Mouse (Mus musculus): Measurements from ENCODE around the gene Acat2. TPM values are rescaled to one million over a fixed set of nuclear protein-coding genes. Genes with fewer than 3 reads are reported as not detected.
"Not testable (repeated sequence)": the region's sequence is repeated elsewhere in the genome, so short reads cannot be mapped to it uniquely, and the experiment has no call there.

Acat2 gene
- polyA plus RNA-seq, 1 experiment from 2014 or later = 296 TPM

- 62% methylated on average over 4 of the region's 4 CpGs for WGBS
- DNase-seq (ENCODE audit: low spot score) (no peak), ATAC-seq (replicated peaks; ENCODE audit: insufficient number of reproducible peaks, low FRiP score, low TSS enrichment, low read depth) (no peak)
- H3K36me3 ChIP-seq (replicated peaks; ENCODE audit: control insufficient read depth, insufficient read depth, low read depth, low read length) = no peaks in the 10 kb centered on the region
- H3K27me3 ChIP-seq (ENCODE audit: control insufficient read depth, insufficient read depth, low read length) = no peaks in the 10 kb centered on the region
- no peaks in the 10 kb centered on the region for H3K9me3 ChIP-seq (replicated peaks; ENCODE audit: control insufficient read depth, low read length)
- H3K9ac ChIP-seq (replicated peaks; ENCODE audit: low read length) = no peak overlapping the region
- H3K27ac ChIP-seq (replicated peaks; ENCODE audit: low read depth, low read length) = no peak overlapping the region
- no peak overlapping the region for H3K4me2 ChIP-seq (ENCODE audit: low read depth, low read length)
- no peaks in the 10 kb centered on the region for H3K4me1 ChIP-seq (ENCODE audit: control insufficient read depth, insufficient read depth, low read length)
- no peak overlapping the region for H3K4me3 ChIP-seq (ENCODE audit: low read depth, low read length)
Observed at GRCm38 (mm10) chr17:12935719-12936118, 24.8 kb downstream of the Acat2 start.

DNA sequence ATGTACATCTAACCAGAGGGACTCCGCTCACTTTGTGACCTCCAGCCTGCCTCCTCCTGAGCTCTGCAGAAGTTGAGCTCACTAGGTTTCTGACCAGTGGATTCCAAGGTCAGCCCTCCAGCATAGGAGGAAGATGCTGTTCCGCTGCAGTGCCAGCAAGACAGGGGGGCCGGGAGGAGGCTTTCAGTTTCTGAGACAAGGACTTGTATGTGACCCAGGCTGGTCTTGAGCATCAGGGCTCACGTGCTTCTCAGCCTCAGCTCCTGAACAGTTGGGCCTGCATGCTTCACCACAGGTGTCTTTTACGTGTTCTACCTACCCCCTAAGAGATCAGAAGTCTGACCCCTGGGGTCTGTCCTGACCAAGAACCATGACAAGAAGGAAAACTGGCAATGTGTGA, 29.0 kb downstream of the Acat2 start:
- not testable (repeated sequence) for ATAC-seq (replicated peaks; ENCODE audit: insufficient number of reproducible peaks, low FRiP score, low TSS enrichment, low read depth); H3K9me3 ChIP-seq (replicated peaks; ENCODE audit: control insufficient read depth, low read length); DNase-seq (ENCODE audit: low spot score); H3K36me3 ChIP-seq (replicated peaks; ENCODE audit: control insufficient read depth, insufficient read depth, low read depth, low read length); H3K27ac ChIP-seq (replicated peaks; ENCODE audit: low read depth, low read length); H3K4me3 ChIP-seq (ENCODE audit: low read depth, low read length); H3K4me1 ChIP-seq (ENCODE audit: control insufficient read depth, insufficient read depth, low read length); H3K9ac ChIP-seq (replicated peaks; ENCODE audit: low read length); H3K27me3 ChIP-seq (ENCODE audit: control insufficient read depth, insufficient read depth, low read length); H3K4me2 ChIP-seq (ENCODE audit: low read depth, low read length)
- WGBS = 89% methylated on average over 5 of the region's 5 CpGs

DNA sequence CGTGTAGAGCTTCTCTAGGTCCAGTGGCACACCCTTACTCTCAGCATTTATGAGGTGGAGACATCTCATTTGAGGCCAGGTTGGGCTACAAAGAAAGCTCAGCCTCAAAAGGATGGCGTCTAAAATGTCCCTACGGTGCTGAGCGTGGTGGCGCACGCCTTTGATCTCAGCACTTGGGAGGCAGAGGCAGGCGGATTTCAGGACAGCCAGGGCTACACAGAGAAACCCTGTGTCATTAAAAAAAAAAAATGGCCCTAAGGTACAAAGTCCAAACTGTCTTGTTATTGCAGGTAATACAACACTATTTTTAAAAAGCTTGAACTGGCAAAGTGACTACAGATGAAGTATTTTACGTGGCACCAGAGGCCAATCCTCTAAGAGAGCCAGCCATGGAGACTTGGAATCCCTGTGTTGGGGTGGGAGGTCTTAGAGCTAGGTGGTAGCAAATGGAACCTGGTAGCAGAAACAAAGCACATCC, 34.8 kb downstream of the Acat2 start:
- DNase-seq (ENCODE audit: low spot score) (no peak), ATAC-seq (replicated peaks; ENCODE audit: insufficient number of reproducible peaks, low FRiP score, low TSS enrichment, low read depth) (no peak)
- no peaks in the 10 kb centered on the region for H3K27me3 ChIP-seq (ENCODE audit: control insufficient read depth, insufficient read depth, low read length)
- WGBS = 89% methylated on average over 8 of the region's 8 CpGs
- H3K4me3 ChIP-seq (ENCODE audit: low read depth, low read length) = no peak overlapping the region
- H3K4me1 ChIP-seq (ENCODE audit: control insufficient read depth, insufficient read depth, low read length) = no peaks in the 10 kb centered on the region
- no peak overlapping the region for H3K27ac ChIP-seq (replicated peaks; ENCODE audit: low read depth, low read length)
- no peak overlapping the region for H3K9ac ChIP-seq (replicated peaks; ENCODE audit: low read length)
- no peak overlapping the region for H3K4me2 ChIP-seq (ENCODE audit: low read depth, low read length)
- H3K9me3 ChIP-seq (replicated peaks; ENCODE audit: control insufficient read depth, low read length) = no peaks in the 10 kb centered on the region
- peaks cover 19% of the 10 kb centered on the region for H3K36me3 ChIP-seq (replicated peaks; ENCODE audit: control insufficient read depth, insufficient read depth, low read depth, low read length)

GRCm38 (mm10) chr17:12925001-12925400, 35.5 kb downstream of the Acat2 start:
- DNase-seq (ENCODE audit: low spot score) (no peak), ATAC-seq (replicated peaks; ENCODE audit: insufficient number of reproducible peaks, low FRiP score, low TSS enrichment, low read depth) (no peak)
- H3K9ac ChIP-seq (replicated peaks; ENCODE audit: low read length) = no peak overlapping the region
- H3K4me1 ChIP-seq (ENCODE audit: control insufficient read depth, insufficient read depth, low read length) = no peaks in the 10 kb centered on the region
- no peaks in the 10 kb centered on the region for H3K27me3 ChIP-seq (ENCODE audit: control insufficient read depth, insufficient read depth, low read length)
- H3K36me3 ChIP-seq (replicated peaks; ENCODE audit: control insufficient read depth, insufficient read depth, low read depth, low read length) = peaks cover 19% of the 10 kb centered on the region
- no peak overlapping the region for H3K4me3 ChIP-seq (ENCODE audit: low read depth, low read length)
- H3K27ac ChIP-seq (replicated peaks; ENCODE audit: low read depth, low read length) = no peak overlapping the region
- no peak overlapping the region for H3K4me2 ChIP-seq (ENCODE audit: low read depth, low read length)
- 91% methylated on average over 3 of the region's 3 CpGs for WGBS
- no peaks in the 10 kb centered on the region for H3K9me3 ChIP-seq (replicated peaks; ENCODE audit: control insufficient read depth, low read length)

DNA sequence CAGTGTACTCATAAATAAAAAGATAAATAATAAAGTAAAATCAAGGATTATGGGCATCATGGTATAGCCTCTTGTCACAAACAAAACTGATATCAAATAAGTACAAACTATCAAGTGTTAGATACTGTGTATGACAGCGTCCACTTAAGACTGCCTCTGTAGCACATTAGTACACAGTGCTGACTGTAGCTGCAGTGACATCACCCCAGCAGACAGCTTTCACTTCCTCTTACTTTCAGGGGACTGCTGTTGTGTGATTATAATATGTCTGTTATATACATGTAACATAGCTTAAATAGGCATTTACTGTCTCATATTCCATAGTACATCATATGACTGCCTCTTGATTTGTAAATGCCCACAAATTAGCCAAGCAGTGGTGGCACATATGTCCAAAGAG, 39.5 kb downstream of the Acat2 start:
- no peaks in the 10 kb centered on the region for H3K9me3 ChIP-seq (replicated peaks; ENCODE audit: control insufficient read depth, low read length)
- no peak for ATAC-seq (replicated peaks; ENCODE audit: insufficient number of reproducible peaks, low FRiP score, low TSS enrichment, low read depth)
- H3K4me2 ChIP-seq (ENCODE audit: low read depth, low read length) = no peak overlapping the region
- no peak overlapping the region for H3K27ac ChIP-seq (replicated peaks; ENCODE audit: low read depth, low read length)
- H3K27me3 ChIP-seq (ENCODE audit: control insufficient read depth, insufficient read depth, low read length) = no peaks in the 10 kb centered on the region
- no peaks in the 10 kb centered on the region for H3K4me1 ChIP-seq (ENCODE audit: control insufficient read depth, insufficient read depth, low read length)
- DNase-seq (ENCODE audit: low spot score) = no peak
- WGBS = 94% methylated on average over 1 of the region's 1 CpGs
- H3K9ac ChIP-seq (replicated peaks; ENCODE audit: low read length) = no peak overlapping the region
- peaks cover 19% of the 10 kb centered on the region for H3K36me3 ChIP-seq (replicated peaks; ENCODE audit: control insufficient read depth, insufficient read depth, low read depth, low read length)
- H3K4me3 ChIP-seq (ENCODE audit: low read depth, low read length) = no peak overlapping the region

GRCm38 (mm10) chr17:12916588-12917380, 43.8 kb downstream of the Acat2 start:
- H3K36me3 ChIP-seq (replicated peaks; ENCODE audit: control insufficient read depth, insufficient read depth, low read depth, low read length) = peaks cover 10% of the 10 kb centered on the region
- under 1% methylated on average over 40 of the region's 40 CpGs for WGBS

DNA sequence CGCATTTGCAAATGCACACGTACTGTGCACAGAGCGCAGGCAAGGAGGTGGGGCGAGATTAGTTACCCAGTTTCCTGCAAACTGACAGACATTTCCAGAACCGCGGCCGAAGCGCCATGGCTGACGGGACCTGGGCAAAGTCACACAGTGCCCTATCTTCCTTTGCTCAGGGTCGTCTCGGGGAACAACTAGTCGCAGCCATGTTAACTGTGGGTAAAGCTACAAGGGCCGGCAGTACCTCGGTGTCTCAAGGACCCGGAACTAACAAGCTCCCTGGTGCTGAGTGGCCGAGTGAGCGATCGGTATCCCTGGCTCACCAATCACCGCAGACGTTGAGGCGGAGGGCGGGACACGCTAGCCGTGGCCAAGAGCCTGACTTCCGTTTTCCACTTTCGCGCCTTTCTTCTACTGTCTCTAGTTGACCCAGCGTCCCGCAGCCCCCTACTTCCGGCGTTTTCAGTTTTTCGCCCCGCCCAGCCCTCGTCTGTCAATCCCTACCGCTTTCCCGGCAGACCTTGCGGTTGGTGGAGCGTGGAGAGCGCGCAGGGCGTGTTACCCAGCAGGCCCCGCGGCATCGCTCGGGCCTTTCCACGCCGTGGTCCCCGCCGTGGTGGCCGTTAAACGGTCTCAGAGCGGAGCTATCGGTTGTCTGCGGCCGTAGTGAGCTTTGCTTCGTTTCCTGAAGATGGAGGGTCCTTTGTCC, 44.5 kb downstream of the Acat2 start, which contains the start of gene Mrpl18:
Mrpl18 (minus strand) TSS at position 465 of the 703 bp plus-strand sequence.
- 0% methylated on average over 56 of the region's 56 CpGs for WGBS
- H3K27me3 ChIP-seq (ENCODE audit: control insufficient read depth, insufficient read depth, low read length) = no peaks in the 10 kb centered on the region
- DNase-seq (ENCODE audit: low spot score) = peak; percentile 100
- peaks cover 8% of the 10 kb centered on the region for H3K36me3 ChIP-seq (replicated peaks; ENCODE audit: control insufficient read depth, insufficient read depth, low read depth, low read length)
- H3K9ac ChIP-seq (replicated peaks; ENCODE audit: low read length) = peak within 1 kb of the TSS; percentile 95
- H3K9me3 ChIP-seq (replicated peaks; ENCODE audit: control insufficient read depth, low read length) = no peaks in the 10 kb centered on the region
- no peaks in the 10 kb centered on the region for H3K4me1 ChIP-seq (ENCODE audit: control insufficient read depth, insufficient read depth, low read length)
- H3K4me3 ChIP-seq (ENCODE audit: low read depth, low read length) = peak within 1 kb of the TSS; percentile 89
- peak within 1 kb of the TSS; percentile 56 for H3K4me2 ChIP-seq (ENCODE audit: low read depth, low read length)
- peak; percentile 99 for ATAC-seq (replicated peaks; ENCODE audit: insufficient number of reproducible peaks, low FRiP score, low TSS enrichment, low read depth)
- H3K27ac ChIP-seq (replicated peaks; ENCODE audit: low read depth, low read length) = peak within 1 kb of the TSS; percentile 79

More at GRCm38 (mm10) chr17:12916588-12917380, 43.8 kb downstream of the Acat2 start:
- peak overlapping the region; percentile 47 for H3K4me2 ChIP-seq (ENCODE audit: low read depth, low read length)
- no peaks in the 10 kb centered on the region for H3K27me3 ChIP-seq (ENCODE audit: control insufficient read depth, insufficient read depth, low read length)
- peak overlapping the region; percentile 89 for H3K4me3 ChIP-seq (ENCODE audit: low read depth, low read length)
- H3K27ac ChIP-seq (replicated peaks; ENCODE audit: low read depth, low read length) = peak overlapping the region; percentile 79
- peak overlapping the region; percentile 95 for H3K9ac ChIP-seq (replicated peaks; ENCODE audit: low read length)
- ATAC-seq (replicated peaks; ENCODE audit: insufficient number of reproducible peaks, low FRiP score, low TSS enrichment, low read depth) (peak; percentile 57), DNase-seq (ENCODE audit: low spot score) (peak; percentile 40)
- no peaks in the 10 kb centered on the region for H3K4me1 ChIP-seq (ENCODE audit: control insufficient read depth, insufficient read depth, low read length)
- no peaks in the 10 kb centered on the region for H3K9me3 ChIP-seq (replicated peaks; ENCODE audit: control insufficient read depth, low read length)

GRCm38 (mm10) chr17:12915488-12915880, 45.1 kb downstream of the Acat2 start, which contains the start of gene Tcp1:
TSS of gene Tcp1 (plus strand) at chr17:12915701.
- ATAC-seq (replicated peaks; ENCODE audit: insufficient number of reproducible peaks, low FRiP score, low TSS enrichment, low read depth) = no peak
- Histone ChIP-seq H3K36me3 (replicated peaks; ENCODE audit: control insufficient read depth, insufficient read depth, low read depth, low read length) (peaks cover 11% of the 10 kb centered on the region), H3K27ac (replicated peaks; ENCODE audit: low read depth, low read length) (peak within 1 kb of the TSS; percentile 79), H3K4me2 (ENCODE audit: low read depth, low read length) (peak within 1 kb of the TSS; percentile 56), H3K4me3 (ENCODE audit: low read depth, low read length) (peak within 1 kb of the TSS; percentile 89), H3K9ac (replicated peaks; ENCODE audit: low read length) (peak within 1 kb of the TSS; percentile 95), H3K9me3 (replicated peaks; ENCODE audit: control insufficient read depth, low read length) (no peaks in the 10 kb centered on the region), H3K4me1 (ENCODE audit: control insufficient read depth, insufficient read depth, low read length) (no peaks in the 10 kb centered on the region), H3K27me3 (ENCODE audit: control insufficient read depth, insufficient read depth, low read length) (no peaks in the 10 kb centered on the region)
- under 1% methylated on average over 18 of the region's 18 CpGs for WGBS
- no peak for DNase-seq (ENCODE audit: low spot score)

Measured in embryonic facial prominence, embryonic 11.5 days (tissue).